Mouse (Mus musculus): Measurements from ENCODE around the gene Olfr1338.

Olfr1338 gene

DNA sequence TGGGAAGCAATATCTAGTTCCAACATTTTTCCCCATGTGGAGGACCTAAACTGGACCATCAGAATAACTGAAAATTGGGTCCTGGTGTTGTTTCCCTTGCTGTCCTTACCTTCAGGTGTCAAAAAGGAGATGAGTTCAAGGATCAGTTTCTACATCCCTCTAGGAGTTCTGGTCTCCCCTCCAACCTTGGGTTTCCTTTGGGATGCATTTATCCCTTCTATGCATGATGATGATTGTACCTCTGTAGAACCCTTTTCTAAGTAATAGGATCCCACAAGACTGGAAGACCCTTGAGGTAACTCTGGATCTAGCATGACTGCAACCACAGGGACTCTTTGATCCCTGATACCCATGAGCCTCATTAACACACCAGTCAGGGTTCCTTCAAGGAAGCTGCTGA is 38.7 kb downstream of the Olfr1338 start, which contains the start of gene Olfr1340:
Gene Olfr1340, plus strand, starts transcription at position 301 of the 400 bp plus-strand sequence.
- Histone ChIP-seq H3K36me3 (ENCODE audit: insufficient read depth, low read length) (no peaks in the 10 kb centered on the region), H3K4me3 (replicated peaks; ENCODE audit: low read length) (no peak within 1 kb of the TSS), H3K4me1 (replicated peaks; ENCODE audit: low read depth, low read length) (peaks cover 4% of the 10 kb centered on the region; the same call in 1 of the 2 replicates), H3K27me3 (ENCODE audit: insufficient read depth, low read length) (no peaks in the 10 kb centered on the region), H3K9me3 (ENCODE audit: low read length) (no peaks in the 10 kb centered on the region)
- TF ChIP-seq CTCF (conservative IDR thresholded peaks at IDR 0.05; ENCODE audit: low read length) (no peak), NANOG (IDR thresholded peaks at IDR 0.05; ENCODE audit: borderline replicate concordance, low read length) (no peak), POU5F1 (IDR thresholded peaks at IDR 0.05; ENCODE audit: borderline replicate concordance, low read length) (no peak)

DNA sequence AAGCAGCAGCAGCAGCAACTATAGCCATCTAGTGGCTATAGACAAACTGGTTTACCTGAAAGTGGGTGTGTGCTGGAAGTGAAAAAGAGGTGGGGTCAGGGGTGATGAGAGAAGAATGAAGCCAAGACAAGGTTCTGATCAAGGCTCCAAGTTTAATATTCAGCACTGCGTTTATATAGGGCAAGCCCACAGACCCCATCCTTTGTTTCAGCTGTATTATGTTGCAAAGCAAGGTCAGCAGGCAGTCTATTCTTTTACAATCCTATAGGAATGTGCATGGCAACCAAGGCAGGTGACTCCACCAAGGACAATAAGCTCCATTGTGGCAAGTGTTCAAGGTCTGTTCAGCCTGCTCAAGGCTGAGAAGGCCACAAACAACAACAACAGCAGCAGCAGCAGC is 46.9 kb downstream of the Olfr1338 start:
- peaks cover 37% of the 10 kb centered on the region for H3K4me1 ChIP-seq (replicated peaks; ENCODE audit: low read depth, low read length)
- H3K4me3 ChIP-seq (replicated peaks; ENCODE audit: low read length), result no peak overlapping the region
- H3K9me3 ChIP-seq (ENCODE audit: low read length), result 0 out of 2 replicates have a peak, but pooled peaks cover 3% of the 10 kb centered on the region
- H3K27me3 ChIP-seq (ENCODE audit: insufficient read depth, low read length), result no peaks in the 10 kb centered on the region
- TF ChIP-seq NANOG (IDR thresholded peaks at IDR 0.05; ENCODE audit: borderline replicate concordance, low read length), result peak; percentile 43; the same call in 1 of the 2 replicates
- TF ChIP-seq POU5F1 (IDR thresholded peaks at IDR 0.05; ENCODE audit: borderline replicate concordance, low read length), result no peak
- no peaks in the 10 kb centered on the region for H3K36me3 ChIP-seq (ENCODE audit: insufficient read depth, low read length)

DNA sequence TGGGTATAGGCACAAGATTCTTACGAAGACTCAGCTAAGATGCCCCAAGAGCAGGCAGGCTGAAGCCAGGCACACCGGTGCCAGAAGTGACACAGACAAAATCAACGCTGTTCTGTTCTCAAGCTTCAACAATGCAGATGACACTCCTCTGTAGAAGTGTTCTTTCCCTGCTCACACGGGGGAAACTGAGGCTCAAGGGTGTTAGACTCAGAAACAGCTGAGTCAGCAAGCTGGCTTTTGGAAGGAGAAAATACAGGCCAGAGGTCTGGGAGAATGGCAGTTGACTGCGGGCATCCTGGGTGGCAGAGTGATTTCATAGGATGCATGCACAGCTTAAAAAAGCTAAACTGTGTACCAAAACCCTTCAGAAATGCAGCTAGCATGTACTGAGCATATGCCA is 50.5 kb downstream of the Olfr1338 start:
- H3K4me1 ChIP-seq (replicated peaks; ENCODE audit: low read depth, low read length), result peaks cover 26% of the 10 kb centered on the region
- TF ChIP-seq POU5F1 (IDR thresholded peaks at IDR 0.05; ENCODE audit: borderline replicate concordance, low read length), result no peak
- no peak for TF ChIP-seq NANOG (IDR thresholded peaks at IDR 0.05; ENCODE audit: borderline replicate concordance, low read length)
- no peak for TF ChIP-seq CTCF (conservative IDR thresholded peaks at IDR 0.05; ENCODE audit: low read length)
- H3K36me3 ChIP-seq (ENCODE audit: insufficient read depth, low read length), result no peaks in the 10 kb centered on the region
- 0 out of 2 replicates have a peak, but pooled peaks cover 3% of the 10 kb centered on the region for H3K9me3 ChIP-seq (ENCODE audit: low read length)
- H3K4me3 ChIP-seq (replicated peaks; ENCODE audit: low read length), result no peak overlapping the region
- H3K27me3 ChIP-seq (ENCODE audit: insufficient read depth, low read length), result peaks cover 28% of the 10 kb centered on the region

DNA sequence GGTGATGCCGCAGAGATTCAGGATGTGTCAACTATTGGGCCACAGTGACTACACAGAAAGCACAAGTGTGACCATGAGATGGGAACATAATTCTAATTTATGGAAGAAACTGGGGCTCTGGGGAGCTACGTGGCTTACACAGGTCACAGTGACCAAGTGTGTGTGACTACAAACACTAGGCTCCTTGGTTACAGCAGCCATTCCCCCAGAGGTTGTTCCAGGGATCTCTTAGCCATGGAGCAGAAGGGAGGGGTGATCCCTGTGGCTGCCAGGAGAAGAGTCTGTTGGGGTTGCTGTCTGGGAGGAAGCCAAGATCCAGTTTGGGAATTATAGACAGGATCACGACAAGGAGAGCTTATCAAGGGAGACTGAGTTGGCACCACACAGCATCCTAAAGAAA is 55.3 kb downstream of the Olfr1338 start, which contains the start of gene Olfr1341:
Gene Olfr1341, plus strand, starts transcription at position 301 of the 400 bp plus-strand sequence.
- Histone ChIP-seq H3K4me3 (replicated peaks; ENCODE audit: low read length) (no peak within 1 kb of the TSS), H3K36me3 (ENCODE audit: insufficient read depth, low read length) (no peaks in the 10 kb centered on the region), H3K9me3 (ENCODE audit: low read length) (no peaks in the 10 kb centered on the region), H3K4me1 (replicated peaks; ENCODE audit: low read depth, low read length) (no peaks in the 10 kb centered on the region), H3K27me3 (ENCODE audit: insufficient read depth, low read length) (peaks cover 36% of the 10 kb centered on the region)
- TF ChIP-seq POU5F1 (IDR thresholded peaks at IDR 0.05; ENCODE audit: borderline replicate concordance, low read length) (no peak), NANOG (IDR thresholded peaks at IDR 0.05; ENCODE audit: borderline replicate concordance, low read length) (no peak)

All from E14TG2a.4 (cell line).